Mouse (Mus musculus) heart, embryonic 16.5 days (tissue): ENCODE measurements at regions not wholly inside any gene's neighbourhood (a gene's known extent, or its start where the extent isn't known, plus 50 kb on each side); places are given as distances from the start of the nearest gene placed in this dataset.

Source experiments
- ATAC-seq: fragments of 200-750 bp; cut with Nextera tagmentation; replicated peaks from 2 replicates; pipeline ENCODE4 v1.8.0; 2017; ENCODE audit warnings: moderate number of reproducible peaks; ENCODE audit not compliant: insufficient read depth, low FRiP score; ENCODE audit errors: extremely low read depth
- H3K27ac ChIP-seq: fragments of 300-500 bp; sonication (generic); 2 replicates; pipeline ENCODE4 v1.5.1; 2014; ENCODE audit warnings: mild to moderate bottlenecking, low read length, control low read depth, moderate library complexity
- H3K27me3 ChIP-seq: fragments of 300-500 bp; sonication (generic); 2 replicates; pipeline ENCODE4 v1.6.1; 2014; ENCODE audit warnings: low read length, mixed read lengths; ENCODE audit not compliant: control insufficient read depth, insufficient read depth
- H3K36me3 ChIP-seq: fragments of 300-500 bp; sonication (generic); 2 replicates; pipeline ENCODE4 v1.6.1; 2014; ENCODE audit not compliant: control insufficient read depth, insufficient read depth
- H3K4me1 ChIP-seq: fragments of 300-500 bp; sonication (generic); 2 replicates; pipeline ENCODE4 v1.6.1; 2014; ENCODE audit warnings: low read length, mixed read lengths; ENCODE audit not compliant: control insufficient read depth, insufficient read depth
- H3K4me2 ChIP-seq: fragments of 300-500 bp; sonication (generic); 2 replicates; pipeline ENCODE4 v1.6.1; 2014; ENCODE audit warnings: low read depth, mild to moderate bottlenecking, control low read depth, low read length
- H3K4me3 ChIP-seq: fragments of 300-500 bp; sonication (generic); 2 replicates; pipeline ENCODE4 v1.5.1; 2014; ENCODE audit warnings: mild to moderate bottlenecking, control low read depth, low read length
- H3K9ac ChIP-seq: fragments of 300-500 bp; sonication (generic); 2 replicates; pipeline ENCODE4 v1.6.1; 2014; ENCODE audit warnings: low read length, control low read depth
- H3K9me3 ChIP-seq: fragments of 300-500 bp; sonication (generic); replicated peaks from 2 replicates; pipeline ENCODE4 v1.6.1; 2016; ENCODE audit warnings: low read length; ENCODE audit not compliant: control insufficient read depth
- WGBS: fragments of 180-500 bp; shearing (Covaris S2); extraction: QIAGEN DNeasy Blood & Tissue Kit; methylation state at CpG from one replicate; pipeline ENCODE4 v1.1.7; 2014; 5-methylcytosine and 5-hydroxymethylcytosine counted together

- no peak for ATAC-seq
- no peak overlapping the region for H3K4me3 ChIP-seq
- 66% methylated on average over 1 of the region's 1 CpGs for WGBS
Observed at GRCm38 (mm10) chr2:146586381-146586780, 74.2 kb upstream of the Ralgapa2 start.

GRCm38 (mm10) chr2:146586981-146587380, 74.8 kb upstream of the Ralgapa2 start:
- H3K27me3 ChIP-seq: no peaks in the 10 kb centered on the region
- no peak overlapping the region for H3K4me3 ChIP-seq
- H3K4me1 ChIP-seq: no peaks in the 10 kb centered on the region
- no peak overlapping the region for H3K4me2 ChIP-seq
- H3K9me3 ChIP-seq: no peaks in the 10 kb centered on the region
- ATAC-seq: no peak
- no peaks in the 10 kb centered on the region for H3K36me3 ChIP-seq
- H3K27ac ChIP-seq: no peak overlapping the region
- no peak overlapping the region for H3K9ac ChIP-seq
- WGBS: 60% methylated on average over 3 of the region's 3 CpGs

More at GRCm38 (mm10) chr2:146586381-146586780, 74.2 kb upstream of the Ralgapa2 start:
- no peak overlapping the region for H3K27ac ChIP-seq
- H3K4me1 ChIP-seq: no peaks in the 10 kb centered on the region
- H3K27me3 ChIP-seq: no peaks in the 10 kb centered on the region
- H3K4me2 ChIP-seq: no peak overlapping the region
- no peaks in the 10 kb centered on the region for H3K9me3 ChIP-seq
- H3K36me3 ChIP-seq: no peaks in the 10 kb centered on the region
- H3K9ac ChIP-seq: no peak overlapping the region

- Histone ChIP-seq H3K4me2 (no peak overlapping the region), H3K4me3 (no peak overlapping the region), H3K9me3 (no peaks in the 10 kb centered on the region), H3K27me3 (no peaks in the 10 kb centered on the region), H3K27ac (no peak overlapping the region), H3K9ac (no peak overlapping the region), H3K36me3 (no peaks in the 10 kb centered on the region), H3K4me1 (no peaks in the 10 kb centered on the region)
- ATAC-seq: no peak
- 57% methylated on average over 3 of the region's 3 CpGs for WGBS
Observed at GRCm38 (mm10) chr2:146589860-146590259, 77.7 kb upstream of the Ralgapa2 start.

- H3K9ac ChIP-seq: no peak overlapping the region
- H3K27me3 ChIP-seq: no peaks in the 10 kb centered on the region
- H3K9me3 ChIP-seq: no peaks in the 10 kb centered on the region
- no peak for ATAC-seq
- no peak overlapping the region for H3K4me2 ChIP-seq
- WGBS: 62% methylated on average over 2 of the region's 2 CpGs
- no peaks in the 10 kb centered on the region for H3K36me3 ChIP-seq
- no peak overlapping the region for H3K4me3 ChIP-seq
- no peaks in the 10 kb centered on the region for H3K4me1 ChIP-seq
- H3K27ac ChIP-seq: no peak overlapping the region
Observed at GRCm38 (mm10) chr2:146593291-146593690, 81.1 kb upstream of the Ralgapa2 start.

GRCm38 (mm10) chr2:146594212-146594611, 82.1 kb upstream of the Ralgapa2 start:
- Histone ChIP-seq H3K4me2 (no peak overlapping the region), H3K36me3 (no peaks in the 10 kb centered on the region), H3K9me3 (no peaks in the 10 kb centered on the region), H3K27me3 (no peaks in the 10 kb centered on the region), H3K4me3 (no peak overlapping the region), H3K9ac (no peak overlapping the region), H3K27ac (no peak overlapping the region), H3K4me1 (no peaks in the 10 kb centered on the region)
- ATAC-seq: no peak
- WGBS: 72% methylated on average over 4 of the region's 4 CpGs

GRCm38 (mm10) chr2:146595673-146596072, 83.5 kb upstream of the Ralgapa2 start:
- H3K4me1 ChIP-seq: no peaks in the 10 kb centered on the region
- no peak overlapping the region for H3K27ac ChIP-seq
- H3K9ac ChIP-seq: no peak overlapping the region
- no peaks in the 10 kb centered on the region for H3K36me3 ChIP-seq
- H3K4me2 ChIP-seq: no peak overlapping the region
- 60% methylated on average over 2 of the region's 2 CpGs for WGBS
- no peaks in the 10 kb centered on the region for H3K9me3 ChIP-seq
- ATAC-seq: peak; percentile 65; the same call in 1 of the 2 replicates
- H3K27me3 ChIP-seq: no peaks in the 10 kb centered on the region
- H3K4me3 ChIP-seq: no peak overlapping the region

GRCm38 (mm10) chr2:146606170-146606569, 94.0 kb upstream of the Ralgapa2 start:
- no peaks in the 10 kb centered on the region for H3K4me1 ChIP-seq
- no peak overlapping the region for H3K4me2 ChIP-seq
- no peak overlapping the region for H3K4me3 ChIP-seq
- H3K27ac ChIP-seq: no peak overlapping the region
- H3K9me3 ChIP-seq: peaks cover 3% of the 10 kb centered on the region; the same call in 1 of the 2 replicates
- no peaks in the 10 kb centered on the region for H3K36me3 ChIP-seq
- no peak for ATAC-seq
- no peaks in the 10 kb centered on the region for H3K27me3 ChIP-seq
- no peak overlapping the region for H3K9ac ChIP-seq

- Histone ChIP-seq H3K27ac (no peak overlapping the region), H3K4me2 (no peak overlapping the region), H3K36me3 (no peaks in the 10 kb centered on the region), H3K4me3 (no peak overlapping the region), H3K27me3 (no peaks in the 10 kb centered on the region), H3K4me1 (peaks cover 4% of the 10 kb centered on the region; the same call in 1 of the 2 replicates), H3K9ac (no peak overlapping the region), H3K9me3 (no peaks in the 10 kb centered on the region)
- 96% methylated on average over 2 of the region's 2 CpGs for WGBS
- ATAC-seq: no peak
Observed at GRCm38 (mm10) chr2:146610896-146611295, 98.8 kb upstream of the Ralgapa2 start.

- 39% methylated on average over 6 of the region's 6 CpGs for WGBS
- 0 out of 2 replicates have a peak, but pooled peaks have one; percentile 49 for ATAC-seq
- H3K4me2 ChIP-seq: no peak overlapping the region
Observed at GRCm38 (mm10) chr2:146611886-146612521, 99.9 kb upstream of the Ralgapa2 start.

More at GRCm38 (mm10) chr2:146611886-146612521, 99.9 kb upstream of the Ralgapa2 start:
- Histone ChIP-seq H3K27ac (no peak overlapping the region), H3K9ac (no peak overlapping the region), H3K4me3 (no peak overlapping the region), H3K36me3 (no peaks in the 10 kb centered on the region), H3K4me1 (peaks cover 4% of the 10 kb centered on the region; the same call in 1 of the 2 replicates), H3K9me3 (no peaks in the 10 kb centered on the region), H3K27me3 (no peaks in the 10 kb centered on the region)
